Mouse (Mus musculus): ENCODE measurements around the gene Stat5b. TPM values are rescaled to one million over a fixed set of nuclear protein-coding genes. Genes with fewer than 3 reads are reported as not detected.
A peak's percentile ranks its signal among the peaks of the same experiment; 100 is the strongest.

Gene Stat5b
- total and polyA plus RNA-seq, 3 experiments: 29.3 to 37.0 (median 32.3) TPM

DNA sequence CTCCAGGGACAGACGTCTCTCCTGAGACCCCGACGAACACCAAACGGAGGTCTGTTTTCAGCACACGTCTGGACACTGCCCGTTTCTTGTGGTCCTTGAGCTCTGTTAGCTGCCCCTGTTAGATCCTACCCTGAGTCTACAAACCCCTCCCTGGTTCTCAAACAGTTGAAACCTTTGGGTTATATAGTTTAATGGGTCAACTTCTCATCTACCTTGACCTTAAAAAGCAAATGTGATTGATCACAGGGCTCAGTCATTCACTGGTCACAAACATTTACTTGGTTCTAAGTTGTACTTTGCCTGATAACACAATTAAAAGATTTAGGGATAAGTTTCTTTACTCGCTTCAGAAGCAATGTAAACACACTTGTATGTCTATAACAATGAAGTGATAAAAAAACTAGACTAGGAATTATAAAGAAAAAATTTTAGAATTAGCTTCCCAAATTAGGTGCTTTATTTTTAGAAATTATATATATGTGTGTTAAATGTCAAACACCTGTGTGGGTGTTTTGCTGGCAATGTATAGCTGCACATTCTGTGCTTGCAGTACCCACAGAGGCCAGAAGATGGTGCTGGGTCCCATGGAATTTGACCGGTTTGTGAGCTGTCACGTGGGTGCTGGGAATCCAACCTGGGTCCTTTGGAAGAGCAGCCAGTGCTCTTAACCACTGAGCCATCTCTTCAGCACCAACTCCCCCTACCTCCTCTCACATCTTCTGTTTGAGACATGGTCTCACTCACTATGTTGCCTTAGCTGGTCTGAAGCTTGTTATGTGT, 13.4 kb downstream of the Stat5b start:
- peak; percentile 52 for DNase-seq (ENCODE audit: low read depth, low spot score)
- no peak overlapping the region for H3K9ac ChIP-seq (ENCODE audit: control insufficient read depth, low read depth, low read length, poor library complexity, severe bottlenecking)
- H3K27ac ChIP-seq (ENCODE audit: control insufficient read depth, low read depth, low read length): no peak overlapping the region
- peak; percentile 40 for TF ChIP-seq ZC3H11A (IDR thresholded peaks at IDR 0.05; ENCODE audit: low read depth, low read length)
- no peak for TF ChIP-seq NELFE (IDR thresholded peaks at IDR 0.05; ENCODE audit: low read depth, low read length)
- TF ChIP-seq SMC3 (IDR thresholded peaks at IDR 0.05; ENCODE audit: low read depth, low read length): peak; percentile 66
- TF ChIP-seq RAD21 (IDR thresholded peaks at IDR 0.05; ENCODE audit: low read depth, low read length): peak; percentile 67
- TF ChIP-seq CTCF (IDR thresholded peaks at IDR 0.05 in 2 of 3, conservative IDR thresholded peaks at IDR 0.05 in 1 of 3; ENCODE audit: control insufficient read depth in 1 of 3, insufficient read depth in 1 of 3, low read depth in 2 of 3, low read length in 3 of 3, poor library complexity in 1 of 3, severe bottlenecking in 1 of 3): peak; percentile 64 to 67 (median 66)
- no peak overlapping the region for H3K4me3 ChIP-seq (ENCODE audit: control insufficient read depth in 1 of 2, insufficient read depth in 1 of 2, low read depth in 2 of 2, low read length in 2 of 2)
- no peaks in the 10 kb centered on the region for H3K27me3 ChIP-seq (ENCODE audit: control insufficient read depth in 1 of 2, insufficient read depth in 2 of 2, low read length in 2 of 2)
- no peaks in the 10 kb centered on the region for H3K9me3 ChIP-seq (replicated peaks; ENCODE audit: insufficient read depth, low read length)
- peaks cover 16% of the 10 kb centered on the region for H3K79me2 ChIP-seq (ENCODE audit: control insufficient read depth, insufficient read depth, low read length, poor library complexity)
- H3K4me1 ChIP-seq (ENCODE audit: control insufficient read depth in 1 of 2, insufficient read depth in 2 of 2, low read length in 2 of 2): peaks cover 0 to 4% of the 10 kb centered on the region in 2 experiments; a peak in 1 of 4 replicates
- H3K36me3 ChIP-seq (ENCODE audit: control insufficient read depth in 1 of 2, insufficient read depth in 2 of 2, low read length in 2 of 2): peaks cover 2 to 4% of the 10 kb centered on the region in 2 experiments; a peak in 1 of 4 replicates

- H3K4me1 ChIP-seq (ENCODE audit: control insufficient read depth in 1 of 2, insufficient read depth in 2 of 2, low read length in 2 of 2): peaks cover 7 to 8% of the 10 kb centered on the region in 2 experiments; a peak in 3 of 4 replicates
- peak in 1 of 3 experiments; percentile 28; a peak in 2 of 6 replicates for TF ChIP-seq CTCF (IDR thresholded peaks at IDR 0.05 in 2 of 3, conservative IDR thresholded peaks at IDR 0.05 in 1 of 3; ENCODE audit: control insufficient read depth in 1 of 3, insufficient read depth in 1 of 3, low read depth in 2 of 3, low read length in 3 of 3, poor library complexity in 1 of 3, severe bottlenecking in 1 of 3)
- no peak for TF ChIP-seq HCFC1 (IDR thresholded peaks at IDR 0.05; ENCODE audit: low read depth, low read length)
- TF ChIP-seq TBP (IDR thresholded peaks at IDR 0.05; ENCODE audit: low read depth, low read length): no peak
- TF ChIP-seq SMC3 (IDR thresholded peaks at IDR 0.05; ENCODE audit: low read depth, low read length): peak; percentile 41
- no peak for TF ChIP-seq UBTF (IDR thresholded peaks at IDR 0.05; ENCODE audit: borderline replicate concordance, insufficient read depth, low read depth, low read length)
- no peak for TF ChIP-seq JUND (IDR thresholded peaks at IDR 0.05; ENCODE audit: low read depth, low read length)
- no peak for TF ChIP-seq CHD2 (IDR thresholded peaks at IDR 0.05; ENCODE audit: low read length)
- no peak; the same call in 1 of the 2 replicates for TF ChIP-seq RAD21 (IDR thresholded peaks at IDR 0.05; ENCODE audit: low read depth, low read length)
- no peak for TF ChIP-seq NRF1 (IDR thresholded peaks at IDR 0.05; ENCODE audit: insufficient read depth, low read depth, low read length, poor library complexity, severe bottlenecking)
- no peak for TF ChIP-seq POLR2AphosphoS5 (IDR thresholded peaks at IDR 0.05; ENCODE audit: borderline replicate concordance, low read depth, low read length)
- no peak for TF ChIP-seq USF1 (IDR thresholded peaks at IDR 0.05; ENCODE audit: low read depth, low read length)
- TF ChIP-seq RCOR1 (IDR thresholded peaks at IDR 0.05; ENCODE audit: low read depth, low read length): no peak
- no peaks in the 10 kb centered on the region for H3K27me3 ChIP-seq (ENCODE audit: control insufficient read depth in 1 of 2, insufficient read depth in 2 of 2, low read length in 2 of 2)
- H3K4me3 ChIP-seq (ENCODE audit: control insufficient read depth in 1 of 2, insufficient read depth in 1 of 2, low read depth in 2 of 2, low read length in 2 of 2): no peak overlapping the region
- H3K27ac ChIP-seq (ENCODE audit: control insufficient read depth, low read depth, low read length): no peak overlapping the region
- H3K36me3 ChIP-seq (ENCODE audit: control insufficient read depth in 1 of 2, insufficient read depth in 2 of 2, low read length in 2 of 2): peaks cover 4 to 7% of the 10 kb centered on the region in 2 experiments; a peak in 3 of 4 replicates
- no peaks in the 10 kb centered on the region for H3K9me3 ChIP-seq (replicated peaks; ENCODE audit: insufficient read depth, low read length)
- H3K79me2 ChIP-seq (ENCODE audit: control insufficient read depth, insufficient read depth, low read length, poor library complexity): peaks cover 1% of the 10 kb centered on the region; the same call in 1 of the 2 replicates
- DNase-seq (ENCODE audit: low read depth, low spot score): no peak
- no peak overlapping the region for H3K9ac ChIP-seq (ENCODE audit: control insufficient read depth, low read depth, low read length, poor library complexity, severe bottlenecking)
Observed at GRCm38 (mm10) chr11:100833466-100833865, 17.1 kb downstream of the Stat5b start.

Measured in MEL (cell line).